Mouse (Mus musculus) activated CD4-positive, CD25-positive, alpha-beta regulatory T cell (primary cell): ENCODE results near the gene Myo18b. TPM values are rescaled to one million over a fixed set of nuclear protein-coding genes. Genes with fewer than 3 reads are reported as not detected.

Experiments used
- polyA plus RNA-seq, 2 experiments: library from polyadenylated mRNA; unstranded; fragments of 100-300 nt; shearing (Covaris generic); gene quantifications; one replicate each; pipeline ENCODE4 v1.2.1; 2017

Gene Myo18b
- under 1 TPM in 1 of 2 experiments, not detected in 1; 0.10 TPM for polyA plus RNA-seq

DNA sequence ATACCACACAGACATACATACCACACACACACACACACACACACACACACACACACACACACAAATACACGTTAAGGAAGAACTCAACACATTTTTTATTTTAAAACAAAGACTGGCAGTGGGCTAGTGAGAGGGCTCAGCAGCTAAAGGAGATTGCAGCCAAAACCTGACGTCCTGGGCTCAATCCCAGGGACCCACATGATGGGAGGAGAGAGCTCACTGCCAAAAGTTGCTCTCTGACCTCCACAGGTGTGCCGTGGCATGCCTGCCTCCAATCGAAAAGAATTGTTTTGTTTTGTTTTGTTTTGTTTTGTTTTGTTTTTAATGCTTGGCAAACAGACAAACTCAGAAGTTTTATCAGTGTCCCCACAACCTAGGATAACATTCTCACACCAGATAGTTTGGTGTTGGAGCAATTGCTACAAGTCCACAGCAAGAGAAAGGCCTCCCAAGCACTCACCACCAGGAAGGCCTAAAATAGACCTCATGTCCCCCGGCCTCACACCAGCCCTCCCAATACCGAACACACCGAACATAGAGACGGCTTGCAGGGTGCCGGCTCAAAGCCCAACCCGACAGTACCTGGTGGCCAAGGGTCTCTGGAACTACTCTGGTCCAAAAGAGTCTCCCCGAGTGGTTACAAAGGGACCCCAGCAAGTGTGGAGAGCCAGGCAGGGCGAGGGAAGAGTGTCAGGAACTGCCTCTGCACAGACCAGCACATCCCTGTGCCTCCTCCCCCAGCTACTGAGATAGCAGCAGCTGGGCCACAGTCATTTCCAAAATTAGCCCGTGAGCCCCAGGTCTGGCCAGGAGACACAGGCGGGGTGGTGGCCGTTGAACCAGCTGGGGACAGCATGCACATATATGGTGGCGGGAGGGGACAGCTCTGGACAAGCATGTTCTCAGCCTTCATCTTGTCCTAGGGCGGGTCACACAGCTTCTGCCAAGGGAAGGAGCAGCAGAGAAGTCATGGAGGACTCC is at the start of gene Myo18b:
TSS of gene Myo18b (minus strand) at position 689 of the 981 bp plus-strand sequence.

Other genes starting within 250 kb of the Myo18b start
- gene Grk3, start 119.4 kb upstream of the Myo18b start, polyA plus RNA-seq = under 1 TPM; 0.48 to 0.68 TPM
- gene Crybb2, start 173.8 kb upstream of the Myo18b start, polyA plus RNA-seq = under 1 TPM in 1 of 2 experiments, not detected in 1; 0.36 TPM
- under 1 TPM; 0.23 to 0.29 TPM for gene Crybb3, start 185.2 kb upstream of the Myo18b start, polyA plus RNA-seq